Mouse (Mus musculus) MEL (cell line): ENCODE data around the gene Psd. TPM values are rescaled to one million over a fixed set of nuclear protein-coding genes. Genes with fewer than 3 reads are reported as not detected.

Experiments
- DNase-seq: peaks from one replicate; pipeline ENCODE4 v3.0.0; 2011; ENCODE audit warnings: low read depth, low spot score
- H3K27ac ChIP-seq: 2 replicates; pipeline ENCODE4 v1.5.1; 2012; ENCODE audit warnings: low read depth, mild to moderate bottlenecking, control low read depth, low read length, moderate library complexity; ENCODE audit not compliant: control insufficient read depth
- H3K27me3 ChIP-seq, 2 experiments: fragments of 150-350 bp in 1 of 2; sonication (generic) in 1 of 2; 2 replicates each; pipeline ENCODE4 v1.6.1; 2012; ENCODE audit warnings: low read length in 2 of 2, mild to moderate bottlenecking in 2 of 2, improper control_type of control experiment in 1 of 2, moderate library complexity in 1 of 2; ENCODE audit not compliant: insufficient read depth in 2 of 2, control insufficient read depth in 1 of 2
- H3K36me3 ChIP-seq, 2 experiments: 2 replicates each; pipeline ENCODE4 v1.6.1; 2012 to 2014; ENCODE audit warnings: low read length in 2 of 2, improper control_type of control experiment in 1 of 2, inconsistent platforms in 1 of 2, mild to moderate bottlenecking in 1 of 2; ENCODE audit not compliant: insufficient read depth in 2 of 2, control insufficient read depth in 1 of 2
- H3K4me1 ChIP-seq, 2 experiments: fragments of 150-350 bp in 1 of 2; sonication (generic) in 1 of 2; 2 replicates each; pipeline ENCODE4 v1.6.1; 2012; ENCODE audit warnings: low read length in 2 of 2, improper control_type of control experiment in 1 of 2, mild to moderate bottlenecking in 1 of 2; ENCODE audit not compliant: insufficient read depth in 2 of 2, control insufficient read depth in 1 of 2
- H3K4me3 ChIP-seq, 2 experiments: fragments of 150-350 bp in 1 of 2; sonication (generic) in 1 of 2; 2 replicates each; pipeline ENCODE4 v1.5.1; 2012; ENCODE audit warnings: low read depth in 2 of 2, low read length in 2 of 2, mild to moderate bottlenecking in 2 of 2, moderate library complexity in 2 of 2, control low read depth in 1 of 2, improper control_type of control experiment in 1 of 2; ENCODE audit not compliant: control insufficient read depth in 1 of 2, insufficient read depth in 1 of 2
- H3K79me2 ChIP-seq: 2 replicates; pipeline ENCODE4 v1.6.1; 2012; ENCODE audit warnings: mild to moderate bottlenecking, low read length, moderate library complexity; ENCODE audit not compliant: control insufficient read depth, poor library complexity, insufficient read depth
- H3K9ac ChIP-seq: 2 replicates; pipeline ENCODE4 v1.6.1; 2012; ENCODE audit warnings: low read depth, mild to moderate bottlenecking, control low read depth, low read length, moderate library complexity; ENCODE audit not compliant: control insufficient read depth, poor library complexity, severe bottlenecking
- H3K9me3 ChIP-seq: fragments of 150-350 bp; sonication (generic); replicated peaks from 2 replicates; pipeline ENCODE4 v1.6.1; 2012; ENCODE audit warnings: mild to moderate bottlenecking, low read length, improper control_type of control experiment, moderate library complexity; ENCODE audit not compliant: insufficient read depth
- BHLHE40 ChIP-seq: IDR thresholded peaks from 2 replicates; pipeline ENCODE4 v1.6.1; 2012; ENCODE audit warnings: low read depth, mild to moderate bottlenecking, inconsistent platforms, low read length, improper control_type of control experiment, borderline replicate concordance
- CHD1 ChIP-seq: IDR thresholded peaks from 2 replicates; pipeline ENCODE4 v1.6.1; 2012; ENCODE audit warnings: low read depth, mild to moderate bottlenecking, inconsistent platforms, low read length, improper control_type of control experiment
- CTCF ChIP-seq, 3 experiments: IDR thresholded peaks in 2 of 3; conservative IDR thresholded peaks in 1 of 3; 2 replicates each; pipeline ENCODE4 v1.5.1; 2011 to 2012; ENCODE audit warnings: low read length in 3 of 3, low read depth in 2 of 3, mild to moderate bottlenecking in 2 of 3, improper control_type of control experiment in 1 of 3, inconsistent platforms in 1 of 3, mixed read lengths in 1 of 3, moderate library complexity in 1 of 3; ENCODE audit not compliant: control insufficient read depth in 1 of 3, insufficient read depth in 1 of 3, poor library complexity in 1 of 3, severe bottlenecking in 1 of 3
- ELF1 ChIP-seq: IDR thresholded peaks from 2 replicates; pipeline ENCODE4 v1.6.1; 2014; ENCODE audit warnings: low read depth, mild to moderate bottlenecking, inconsistent platforms, low read length, improper control_type of control experiment, moderate library complexity
- JUND ChIP-seq: IDR thresholded peaks from 2 replicates; pipeline ENCODE4 v1.6.1; 2011; ENCODE audit warnings: low read depth, mild to moderate bottlenecking, improper control_type of control experiment, low read length
- MAX ChIP-seq: IDR thresholded peaks from 2 replicates; pipeline ENCODE4 v1.6.1; 2011; ENCODE audit warnings: low read length, improper control_type of control experiment
- MYB ChIP-seq: IDR thresholded peaks from 2 replicates; pipeline ENCODE4 v1.6.1; 2011; ENCODE audit warnings: mild to moderate bottlenecking, low read depth, low read length, improper control_type of control experiment
- MYC ChIP-seq: IDR thresholded peaks from 2 replicates; pipeline ENCODE4 v1.6.1; 2011; ENCODE audit warnings: low read depth, mild to moderate bottlenecking, low read length, improper control_type of control experiment, moderate library complexity
- NRF1 ChIP-seq: IDR thresholded peaks from 2 replicates; pipeline ENCODE4 v1.6.1; 2014; ENCODE audit warnings: low read depth, mild to moderate bottlenecking, inconsistent platforms, low read length, improper control_type of control experiment, moderate library complexity; ENCODE audit not compliant: poor library complexity, insufficient read depth, severe bottlenecking
- POLR2A ChIP-seq, 2 experiments: IDR thresholded peaks; 2 replicates each; pipeline ENCODE4 v1.6.1; 2011 to 2012; ENCODE audit warnings: low read length in 2 of 2, mild to moderate bottlenecking in 2 of 2, control low read depth in 1 of 2, improper control_type of control experiment in 1 of 2, low read depth in 1 of 2, moderate library complexity in 1 of 2; ENCODE audit not compliant: control insufficient read depth in 1 of 2, insufficient read depth in 1 of 2, poor library complexity in 1 of 2
- POLR2AphosphoS5 ChIP-seq: IDR thresholded peaks from 2 replicates; pipeline ENCODE4 v1.6.1; 2012; ENCODE audit warnings: low read depth, borderline replicate concordance, mild to moderate bottlenecking, inconsistent platforms, low read length, moderate library complexity, mixed read lengths
- RAD21 ChIP-seq: IDR thresholded peaks from 2 replicates; pipeline ENCODE4 v1.6.1; 2011; ENCODE audit warnings: mild to moderate bottlenecking, low read depth, low read length, improper control_type of control experiment
- RCOR1 ChIP-seq: IDR thresholded peaks from 2 replicates; pipeline ENCODE4 v1.6.1; 2012; ENCODE audit warnings: low read depth, mild to moderate bottlenecking, inconsistent platforms, low read length, improper control_type of control experiment
- UBTF ChIP-seq: IDR thresholded peaks from 2 replicates; pipeline ENCODE4 v1.6.1; 2012; ENCODE audit warnings: low read depth, mild to moderate bottlenecking, inconsistent platforms, low read length, improper control_type of control experiment, moderate library complexity, borderline replicate concordance; ENCODE audit not compliant: insufficient read depth
- USF2 ChIP-seq, 2 experiments: IDR thresholded peaks; 2 replicates each; pipeline ENCODE4 v1.6.1; 2011 to 2012; ENCODE audit warnings: improper control_type of control experiment in 2 of 2, low read length in 2 of 2, borderline replicate concordance in 1 of 2, inconsistent platforms in 1 of 2, low read depth in 1 of 2, mild to moderate bottlenecking in 1 of 2; ENCODE audit not compliant: insufficient read depth in 1 of 2
- polyA plus RNA-seq, 2 experiments: library from polyadenylated mRNA; stranded (reverse) in 1 of 2; unstranded in 1 of 2; fragments of >175 nt in 1 of 2; fragments of >200 nt in 1 of 2; gene quantifications; 2 replicates each; pipeline versions ENCODE4 v1.2.1 to v1.2.4; 2012; ENCODE audit warnings: low replicate concordance in 2 of 2, low read depth in 1 of 2; ENCODE audit not compliant: insufficient read length in 2 of 2, insufficient read depth in 1 of 2, missing spikeins in 1 of 2
- total RNA-seq: library from RNA; depleted of rRNA; stranded (reverse); fragments of 300-350 nt; gene quantifications from 2 replicates; pipeline ENCODE4 v1.2.3, GENCODE M21; 2012

Psd gene
- total and polyA plus RNA-seq, 3 experiments = 4.5 to 17.2 TPM; not detected in 1

DNA sequence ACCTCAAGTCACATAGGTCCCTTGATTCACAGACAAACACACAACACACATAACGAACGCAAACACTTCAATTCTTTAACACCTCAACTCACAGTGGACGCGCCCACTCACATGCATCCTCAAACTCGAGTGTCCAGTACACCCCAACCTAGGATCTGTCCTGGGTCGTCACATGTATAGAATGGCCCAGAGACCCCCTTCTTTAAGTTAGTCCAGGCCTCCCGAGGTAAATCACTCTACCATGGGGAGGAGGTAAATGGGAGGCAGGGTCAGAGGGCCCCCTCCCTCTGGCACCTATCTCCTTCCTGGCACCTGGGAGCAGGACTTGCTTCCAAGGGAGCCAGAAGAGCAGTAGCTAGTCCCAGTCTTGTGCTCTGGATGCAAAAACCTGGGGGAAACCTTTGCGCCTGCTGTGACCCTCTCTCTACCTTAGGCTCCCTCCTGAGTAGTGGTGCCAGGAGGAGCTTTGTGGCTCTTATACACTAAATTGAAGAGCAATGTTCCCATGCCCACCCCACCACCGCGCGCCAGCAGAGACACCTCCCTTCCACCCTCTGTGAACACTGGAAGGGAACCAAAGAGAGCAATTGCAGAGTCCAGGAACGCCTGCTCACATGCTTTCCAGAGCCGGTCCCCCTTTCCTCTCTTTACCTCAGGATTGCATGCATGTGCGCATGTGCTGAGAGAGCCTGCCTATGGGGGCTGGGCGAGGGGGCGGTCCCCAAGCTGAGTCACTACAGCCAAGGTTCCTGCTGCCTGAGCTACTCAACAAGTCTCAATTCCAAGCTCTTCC is 8.2 kb downstream of the Psd start:
- peaks cover 0 to 17% of the 10 kb centered on the region in 2 experiments; a peak in 2 of 4 replicates for H3K36me3 ChIP-seq
- no peaks in the 10 kb centered on the region for H3K27me3 ChIP-seq
- peak; percentile 60 for DNase-seq
- no peak overlapping the region for H3K9ac ChIP-seq
- no peak for TF ChIP-seq MYB
- peak; percentile 57 for TF ChIP-seq NRF1
- peaks cover 14 to 36% of the 10 kb centered on the region in 2 experiments for H3K4me1 ChIP-seq
- no peak overlapping the region for H3K27ac ChIP-seq
- H3K9me3 ChIP-seq = no peaks in the 10 kb centered on the region
- no peaks in the 10 kb centered on the region for H3K79me2 ChIP-seq
- no peak overlapping the region for H3K4me3 ChIP-seq

DNA sequence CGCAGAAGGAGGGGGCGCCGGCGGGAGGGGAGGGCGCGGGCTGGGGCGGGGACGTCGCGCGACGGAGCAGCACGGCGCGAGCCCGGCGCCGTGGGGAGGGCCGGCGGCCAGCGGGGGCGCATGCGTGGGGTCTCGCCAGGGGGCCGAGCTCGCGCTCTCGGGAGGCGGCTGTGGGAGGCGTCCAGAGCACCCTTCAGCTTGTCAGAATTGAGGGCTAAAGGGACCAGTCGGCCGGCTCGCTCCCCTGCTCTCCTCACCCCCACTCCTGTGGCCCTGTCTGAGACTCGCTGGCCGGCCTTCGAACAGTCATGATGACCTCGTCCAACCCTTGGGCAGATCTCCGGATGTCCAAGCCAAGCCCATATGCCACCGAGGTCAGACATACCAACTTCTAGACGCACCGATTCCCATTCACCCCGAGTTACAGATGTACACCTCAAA is 8.9 kb downstream of the Psd start:
- H3K9me3 ChIP-seq = no peaks in the 10 kb centered on the region
- H3K36me3 ChIP-seq = peaks cover 0 to 18% of the 10 kb centered on the region in 2 experiments; a peak in 2 of 4 replicates
- peaks cover 14 to 37% of the 10 kb centered on the region in 2 experiments for H3K4me1 ChIP-seq
- H3K27ac ChIP-seq = no peak overlapping the region
- no peak for TF ChIP-seq UBTF
- TF ChIP-seq JUND = no peak
- TF ChIP-seq MYC = no peak
- no peak for TF ChIP-seq POLR2A (IDR thresholded peaks at IDR 0.05; ENCODE audit: control insufficient read depth in 1 of 2, insufficient read depth in 1 of 2, low read depth in 1 of 2, low read length in 2 of 2, poor library complexity in 1 of 2)
- TF ChIP-seq POLR2AphosphoS5 = no peak
- TF ChIP-seq RCOR1 = no peak
- no peak for TF ChIP-seq CTCF (IDR thresholded peaks at IDR 0.05 in 2 of 3, conservative IDR thresholded peaks at IDR 0.05 in 1 of 3; ENCODE audit: control insufficient read depth in 1 of 3, insufficient read depth in 1 of 3, low read depth in 2 of 3, low read length in 3 of 3, poor library complexity in 1 of 3, severe bottlenecking in 1 of 3)
- TF ChIP-seq BHLHE40 = no peak
- no peak for TF ChIP-seq RAD21
- TF ChIP-seq USF2 (IDR thresholded peaks at IDR 0.05; ENCODE audit: borderline replicate concordance in 1 of 2, insufficient read depth in 1 of 2, low read depth in 1 of 2, low read length in 2 of 2) = no peak
- TF ChIP-seq ELF1 = no peak
- TF ChIP-seq CHD1 = no peak
- no peak for TF ChIP-seq MAX
- H3K9ac ChIP-seq = no peak overlapping the region
- H3K79me2 ChIP-seq = no peaks in the 10 kb centered on the region
- no peaks in the 10 kb centered on the region for H3K27me3 ChIP-seq
- no peak for DNase-seq
- H3K4me3 ChIP-seq = no peak overlapping the region
